Mouse (Mus musculus) kidney, embryonic 16.5 days (tissue): ENCODE measurements around the gene Etv6. TPM values are rescaled to one million over a fixed set of nuclear protein-coding genes. Genes with fewer than 3 reads are reported as not detected.

Experiments used
- ATAC-seq: fragments of 200-750 bp; cut with Nextera tagmentation; 2 replicates; pipeline ENCODE4 v1.8.0; 2017; ENCODE audit warnings: moderate TSS enrichment; ENCODE audit not compliant: low FRiP score, low TSS enrichment
- H3K27ac ChIP-seq: fragments of 300-500 bp; sonication (generic); 2 replicates; pipeline ENCODE4 v1.5.1; 2014; ENCODE audit warnings: low read length
- H3K27me3 ChIP-seq: fragments of 300-500 bp; sonication (generic); 2 replicates; pipeline ENCODE4 v1.6.1; 2014; ENCODE audit warnings: low read length, control low read depth, mixed read lengths; ENCODE audit not compliant: insufficient read depth
- H3K36me3 ChIP-seq: fragments of 300-500 bp; sonication (generic); 2 replicates; pipeline ENCODE4 v1.6.1; 2014; ENCODE audit warnings: low read length, control low read depth, mixed read lengths; ENCODE audit not compliant: insufficient read depth
- H3K4me1 ChIP-seq: fragments of 300-500 bp; sonication (generic); 2 replicates; pipeline ENCODE4 v1.6.1; 2014; ENCODE audit warnings: low read length, control low read depth, mixed read lengths; ENCODE audit not compliant: insufficient read depth
- H3K4me2 ChIP-seq: fragments of 300-500 bp; sonication (generic); replicated peaks from 2 replicates; pipeline ENCODE4 v1.6.1; 2014; ENCODE audit warnings: low read depth, low read length
- H3K4me3 ChIP-seq: fragments of 300-500 bp; sonication (generic); 2 replicates; pipeline ENCODE4 v1.5.1; 2014; ENCODE audit warnings: mild to moderate bottlenecking, low read length
- H3K9ac ChIP-seq: fragments of 300-500 bp; sonication (generic); replicated peaks from 2 replicates; pipeline ENCODE4 v1.6.1; 2014; ENCODE audit warnings: low read length
- H3K9me3 ChIP-seq: fragments of 300-500 bp; sonication (generic); 2 replicates; pipeline ENCODE4 v1.6.1; 2016; ENCODE audit warnings: low read length, control low read depth
- WGBS: fragments of 180-500 bp; shearing (Covaris S2); extraction: QIAGEN DNeasy Blood & Tissue Kit; methylation state at CpG from one replicate; pipeline ENCODE4 v1.1.7; 2014; 5-methylcytosine and 5-hydroxymethylcytosine counted together
- polyA plus RNA-seq: library from polyadenylated mRNA; unstranded; fragments of >200 nt; fragmentation: Nextera tagmentation; extraction: Ambion mirVana; gene quantifications from 2 replicates; pipeline ENCODE4 v1.2.1, GENCODE M21; 2015

Etv6 gene
- polyA plus RNA-seq, 1 experiment from 2014 or later = 12.6 TPM

GRCm38 (mm10) chr6:134240988-134241387 is 205.5 kb downstream of the Etv6 start:
- H3K4me3 ChIP-seq = no peak overlapping the region
- WGBS = 93% methylated on average over 4 of the region's 4 CpGs
- no peak overlapping the region for H3K9ac ChIP-seq
- peaks cover 24% of the 10 kb centered on the region for H3K36me3 ChIP-seq
- H3K27ac ChIP-seq = no peak overlapping the region
- no peaks in the 10 kb centered on the region for H3K27me3 ChIP-seq
- no peak for ATAC-seq
- peaks cover 17% of the 10 kb centered on the region for H3K4me1 ChIP-seq
- H3K9me3 ChIP-seq = no peaks in the 10 kb centered on the region; the same call in 1 of the 2 replicates
- no peak overlapping the region for H3K4me2 ChIP-seq

- Histone ChIP-seq H3K4me3 (no peak overlapping the region), H3K36me3 (peaks cover 25% of the 10 kb centered on the region), H3K4me2 (no peak overlapping the region), H3K27me3 (no peaks in the 10 kb centered on the region), H3K4me1 (peaks cover 21% of the 10 kb centered on the region), H3K9me3 (no peaks in the 10 kb centered on the region; the same call in 1 of the 2 replicates), H3K9ac (no peak overlapping the region; the same call in 1 of the 2 replicates), H3K27ac (peak overlapping the region; percentile 77)
- peak; percentile 81; the same call in 1 of the 2 replicates for ATAC-seq
- 6% methylated on average over 3 of the region's 3 CpGs for WGBS
Observed at GRCm38 (mm10) chr6:134243119-134243518, 207.6 kb downstream of the Etv6 start.

- Histone ChIP-seq H3K9me3 (no peaks in the 10 kb centered on the region; the same call in 1 of the 2 replicates), H3K36me3 (peaks cover 29% of the 10 kb centered on the region), H3K4me3 (no peak overlapping the region), H3K27ac (peak overlapping the region; percentile 77), H3K4me1 (peaks cover 25% of the 10 kb centered on the region), H3K4me2 (no peak overlapping the region), H3K27me3 (no peaks in the 10 kb centered on the region), H3K9ac (no peak overlapping the region; the same call in 1 of the 2 replicates)
- ATAC-seq = no peak; the same call in 1 of the 2 replicates
- 57% methylated on average over 4 of the region's 4 CpGs for WGBS
Observed at GRCm38 (mm10) chr6:134243546-134243945, 208.0 kb downstream of the Etv6 start.

GRCm38 (mm10) chr6:134244071-134244470 is 208.6 kb downstream of the Etv6 start:
- 80% methylated on average over 4 of the region's 4 CpGs for WGBS
- H3K27ac ChIP-seq = no peak overlapping the region
- H3K4me3 ChIP-seq = no peak overlapping the region
- no peak for ATAC-seq
- no peak overlapping the region for H3K4me2 ChIP-seq
- H3K9me3 ChIP-seq = no peaks in the 10 kb centered on the region; the same call in 1 of the 2 replicates
- H3K9ac ChIP-seq = no peak overlapping the region
- H3K4me1 ChIP-seq = peaks cover 27% of the 10 kb centered on the region
- H3K27me3 ChIP-seq = no peaks in the 10 kb centered on the region
- peaks cover 34% of the 10 kb centered on the region for H3K36me3 ChIP-seq

GRCm38 (mm10) chr6:134246109-134246508 is 210.6 kb downstream of the Etv6 start:
- Histone ChIP-seq H3K9ac (no peak overlapping the region), H3K27me3 (no peaks in the 10 kb centered on the region), H3K9me3 (no peaks in the 10 kb centered on the region), H3K4me2 (no peak overlapping the region), H3K4me1 (peaks cover 33% of the 10 kb centered on the region), H3K36me3 (peaks cover 28% of the 10 kb centered on the region), H3K4me3 (no peak overlapping the region), H3K27ac (no peak overlapping the region)
- no peak for ATAC-seq
- WGBS = 88% methylated on average over 2 of the region's 2 CpGs

- ATAC-seq = no peak
- Histone ChIP-seq H3K9me3 (no peaks in the 10 kb centered on the region), H3K27ac (no peak overlapping the region), H3K4me3 (no peak overlapping the region), H3K4me1 (peaks cover 33% of the 10 kb centered on the region), H3K36me3 (peaks cover 22% of the 10 kb centered on the region), H3K4me2 (no peak overlapping the region), H3K9ac (no peak overlapping the region), H3K27me3 (no peaks in the 10 kb centered on the region)
- WGBS = 89% methylated on average over 9 of the region's 9 CpGs
Observed at GRCm38 (mm10) chr6:134247324-134247723, 211.8 kb downstream of the Etv6 start.

GRCm38 (mm10) chr6:134248720-134249119 is 213.2 kb downstream of the Etv6 start:
- Histone ChIP-seq H3K9ac (no peak overlapping the region), H3K27ac (peak overlapping the region; percentile 28; the same call in 1 of the 2 replicates), H3K4me1 (peaks cover 19% of the 10 kb centered on the region), H3K4me2 (peak overlapping the region; percentile 23; the same call in 1 of the 2 replicates), H3K27me3 (no peaks in the 10 kb centered on the region), H3K4me3 (no peak overlapping the region), H3K9me3 (no peaks in the 10 kb centered on the region), H3K36me3 (peaks cover 25% of the 10 kb centered on the region)
- 68% methylated on average over 19 of the region's 19 CpGs for WGBS
- peak; percentile 77 for ATAC-seq

GRCm38 (mm10) chr6:134250764-134251163 is 215.3 kb downstream of the Etv6 start:
- H3K27me3 ChIP-seq = no peaks in the 10 kb centered on the region
- peaks cover 25% of the 10 kb centered on the region for H3K36me3 ChIP-seq
- ATAC-seq = no peak
- H3K27ac ChIP-seq = no peak overlapping the region
- no peak overlapping the region for H3K9ac ChIP-seq
- WGBS = 86% methylated on average over 5 of the region's 5 CpGs
- peaks cover 18% of the 10 kb centered on the region for H3K4me1 ChIP-seq
- H3K9me3 ChIP-seq = no peaks in the 10 kb centered on the region
- no peak overlapping the region for H3K4me2 ChIP-seq
- no peak overlapping the region for H3K4me3 ChIP-seq

- WGBS = 79% methylated on average over 8 of the region's 8 CpGs
- Histone ChIP-seq H3K9me3 (no peaks in the 10 kb centered on the region), H3K27ac (no peak overlapping the region), H3K4me3 (no peak overlapping the region), H3K9ac (no peak overlapping the region), H3K4me1 (peaks cover 14% of the 10 kb centered on the region), H3K27me3 (no peaks in the 10 kb centered on the region), H3K4me2 (no peak overlapping the region), H3K36me3 (peaks cover 25% of the 10 kb centered on the region)
- ATAC-seq = no peak
Observed at GRCm38 (mm10) chr6:134251364-134251763, 215.9 kb downstream of the Etv6 start.

- Histone ChIP-seq H3K9me3 (no peaks in the 10 kb centered on the region), H3K27ac (no peak overlapping the region), H3K36me3 (peaks cover 25% of the 10 kb centered on the region), H3K9ac (no peak overlapping the region), H3K4me1 (peaks cover 14% of the 10 kb centered on the region), H3K4me2 (no peak overlapping the region), H3K27me3 (no peaks in the 10 kb centered on the region), H3K4me3 (no peak overlapping the region)
- WGBS = 68% methylated on average over 8 of the region's 8 CpGs
- no peak for ATAC-seq
Observed at GRCm38 (mm10) chr6:134252081-134252755, 216.7 kb downstream of the Etv6 start.
